Mouse (Mus musculus) bone marrow, adult 2 months (tissue): ENCODE data around the gene Grb2.

ENCODE experiments used
- CTCF ChIP-seq: fragments of 200-500 bp; IDR thresholded peaks from 2 replicates; pipeline ENCODE4 v1.5.1; 2011; ENCODE audit warnings: low read length, control low read depth; ENCODE audit not compliant: control insufficient read depth, insufficient read depth
- POLR2A ChIP-seq: fragments of 200-500 bp; IDR thresholded peaks from 2 replicates; pipeline ENCODE4 v1.6.1; 2011; ENCODE audit warnings: low read depth, mild to moderate bottlenecking, control low read depth, low read length, borderline replicate concordance; ENCODE audit not compliant: control insufficient read depth

- no peak for TF ChIP-seq CTCF
- TF ChIP-seq POLR2A, result no peak
These were observed 44.3 kb upstream of the Grb2 start for GRCm38 (mm10) chr11:115752653-115753052.
